ENCODE assay signal across 30 mouse cellular contexts in the genomic region with DNA sequence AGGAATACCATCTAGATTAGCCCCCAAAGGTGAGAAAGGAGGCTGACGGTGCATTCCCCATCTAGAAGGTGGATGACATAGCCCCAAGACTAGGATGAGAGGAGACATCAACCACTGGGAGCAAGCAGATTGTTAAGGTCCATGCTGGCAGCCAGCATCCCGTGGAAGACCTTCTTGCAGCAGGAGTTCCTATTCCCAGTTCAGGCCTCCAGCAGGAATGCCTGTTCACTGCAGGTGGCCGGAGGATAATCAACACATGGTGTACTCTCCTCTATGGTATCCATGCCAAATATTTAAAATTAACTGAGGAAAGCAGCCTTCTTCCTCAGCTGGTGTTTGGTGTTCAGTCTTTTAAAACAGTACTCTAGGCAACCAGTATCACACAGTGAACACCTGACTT. TPM values are rescaled to one million over a fixed set of nuclear protein-coding genes. Genes with fewer than 3 reads are reported as not detected.
DNase-seq lines count a peak whose midpoint lies in the region; ATAC-seq lines count a peak whose summit lies in the region.
"Had no signal": no experiment of that assay in that cellular context is flagged by ENCODE, and none has a peak within 500 bp of the region (broad histone marks: within the 10 kb centered on the region; RNA-seq: fewer than 3 reads in every experiment).

No protein-coding gene starts in this region.

- H3K27me3 ChIP-seq in hindbrain, embryonic 12.5 days: no peaks in the 10 kb centered on the region
- H3K27me3 ChIP-seq: embryonic facial prominence, embryonic 15.5 days; forebrain, embryonic 15.5 days; heart, embryonic 15.5 days; hindbrain, embryonic 15.5 days; limb, embryonic 12.5 days; midbrain, embryonic 12.5 days had no signal

- H3K36me3 ChIP-seq in hindbrain, embryonic 12.5 days: no peaks in the 10 kb centered on the region
- H3K36me3 ChIP-seq: embryonic facial prominence, embryonic 15.5 days; forebrain, embryonic 15.5 days; heart, embryonic 15.5 days; hindbrain, embryonic 15.5 days; limb, embryonic 12.5 days; midbrain, embryonic 12.5 days had no signal

- H3K9ac ChIP-seq in hindbrain, embryonic 12.5 days: no peak overlapping the region
- H3K9ac ChIP-seq: embryonic facial prominence, embryonic 15.5 days; forebrain, embryonic 15.5 days; heart, embryonic 15.5 days; hindbrain, embryonic 15.5 days; limb, embryonic 12.5 days; liver, postnatal 0 days; midbrain, embryonic 12.5 days had no signal

- no peaks in the 10 kb centered on the region for H3K9me3 ChIP-seq in hindbrain, embryonic 12.5 days (replicated peaks)
- H3K9me3 ChIP-seq: embryonic facial prominence, embryonic 15.5 days; forebrain, embryonic 15.5 days; heart, embryonic 15.5 days; hindbrain, embryonic 15.5 days; limb, embryonic 12.5 days; midbrain, embryonic 12.5 days had no signal

- no peak for ATAC-seq in hindbrain, embryonic 12.5 days (ENCODE audit: low FRiP score)
- ATAC-seq: forebrain, embryonic 15.5 days; liver, postnatal 0 days; lung, postnatal 0 days had no signal

- H3K4me2 ChIP-seq in hindbrain, embryonic 12.5 days (replicated peaks): no peak overlapping the region
- H3K4me2 ChIP-seq: embryonic facial prominence, embryonic 15.5 days; forebrain, embryonic 15.5 days; heart, embryonic 15.5 days; hindbrain, embryonic 15.5 days; limb, embryonic 12.5 days; liver, embryonic 11.5 days; midbrain, embryonic 12.5 days had no signal

- no peak overlapping the region for H3K4me3 ChIP-seq in hindbrain, embryonic 12.5 days
- H3K4me3 ChIP-seq: embryonic facial prominence, embryonic 15.5 days; forebrain, embryonic 15.5 days; heart, adult 2 months; heart, embryonic 15.5 days; hindbrain, embryonic 15.5 days; limb, embryonic 12.5 days; midbrain, embryonic 12.5 days had no signal

- H3K4me1 ChIP-seq in hindbrain, embryonic 12.5 days: no peaks in the 10 kb centered on the region
- H3K4me1 ChIP-seq: embryonic facial prominence, embryonic 15.5 days; heart, embryonic 15.5 days; hindbrain, embryonic 15.5 days; limb, embryonic 12.5 days; midbrain, embryonic 12.5 days had no signal

- no peak overlapping the region for H3K27ac ChIP-seq in hindbrain, embryonic 12.5 days
- H3K27ac ChIP-seq: embryonic facial prominence, embryonic 15.5 days; forebrain, embryonic 15.5 days; heart, adult 2 months; heart, embryonic 15.5 days; hindbrain, embryonic 15.5 days; limb, embryonic 12.5 days; macrophage; midbrain, embryonic 12.5 days had no signal

- 81% methylated on average over 3 of the region's 3 CpGs for WGBS in hindbrain, embryonic 12.5 days

- DNase-seq in layer of hippocampus, adult 11-12 months (ENCODE audit: low spot score): peak; percentile 23
- no peak for DNase-seq in layer of hippocampus, postnatal 25 days (ENCODE audit: extremely low spot score in 1 of 2, low spot score in 1 of 2)
- peak; percentile 6 for DNase-seq in cerebellum, adult 11 months
- peak; percentile 7 for DNase-seq in cerebellum, adult 8-10 months
- peak; percentile 31 to 33 for DNase-seq in layer of hippocampus, adult 8-10 months (ENCODE audit: low spot score in 2 of 2)
- DNase-seq in kidney, postnatal 4 days: no peak
- DNase-seq: adrenal gland, postnatal 36 days; gastrocnemius, postnatal 36 days; heart, adult 2 months; heart, postnatal 36 days; kidney, adult 2 months; kidney, postnatal 10 days; liver, postnatal 0 days; right cerebral cortex, postnatal 14 days had no signal

RNA-seq across cellular contexts. Expression of a gene that starts 49.4 kb away (rescaled TPM):
- total RNA-seq in layer of hippocampus, postnatal 25 days (2021): under 1 TPM in 1 of 2 experiments, not detected in 1; 0.35 TPM
- 1 to 10 TPM in 1 of 4 experiments, under 1 TPM in 3; 0.59 to 1.2 (median 0.77) TPM for total RNA-seq in layer of hippocampus, adult 8-10 months (2022)
- not detected in 2 replicates for polyA plus RNA-seq in hindbrain, embryonic 12.5 days (2016; fragmentation: Nextera tagmentation; extraction: Ambion mirVana)
- total RNA-seq: adrenal gland, postnatal 36 days; common myeloid progenitor, adult 5-6 weeks; ES-E14; gastrocnemius, postnatal 36 days; heart, adult 2 months; heart, postnatal 36 days; monocyte, adult 5-6 weeks had no signal
- polyA plus RNA-seq: embryonic facial prominence, embryonic 15.5 days; forebrain, embryonic 15.5 days; heart, adult 2 months; heart, embryonic 15.5 days; hindbrain, embryonic 15.5 days; intestine, embryonic 14.5 days; kidney, adult 2 months; limb, embryonic 12.5 days; liver, embryonic 11.5 days; liver, postnatal 0 days; lung, postnatal 0 days; macrophage; midbrain, embryonic 12.5 days; neural tube, embryonic 11.5 days; spleen, adult 2 months had no signal

Comparison
In these comparisons a context has a peak if more than half of its experiments do, and no peak if none do; other contexts are left out.
1. DNase-seq: peak in layer of hippocampus, adult 11-12 months (single experiment), cerebellum, adult 11 months (single experiment), cerebellum, adult 8-10 months (single experiment) and layer of hippocampus, adult 8-10 months (2 of 2); none in layer of hippocampus, postnatal 25 days (0 of 2) and kidney, postnatal 4 days (0 of 2).